Mouse (Mus musculus) CH12.LX (cell line): ENCODE data around the gene Zbtb5. TPM values are rescaled to one million over a fixed set of nuclear protein-coding genes. Genes with fewer than 3 reads are reported as not detected.
A peak's percentile ranks its signal among the peaks of the same experiment; 100 is the strongest.

Experiments used
- DNase-seq: peaks from one replicate; pipeline ENCODE4 v3.0.0-alpha.2; 2013; ENCODE audit errors: extremely low read depth
- H3K27ac ChIP-seq: 2 replicates; pipeline ENCODE4 v1.5.1; 2012; ENCODE audit warnings: low read depth, mild to moderate bottlenecking, control low read depth, moderate library complexity; ENCODE audit not compliant: insufficient read depth
- H3K27me3 ChIP-seq: replicated peaks from 2 replicates; pipeline ENCODE3; 2012; ENCODE audit warnings: inconsistent platforms
- H3K36me3 ChIP-seq, 2 experiments: replicated peaks in 1 of 2; 2 replicates each; pipeline versions ENCODE3 to v1.6.1; 2012; ENCODE audit warnings: inconsistent platforms in 1 of 2, low read length in 1 of 2, mild to moderate bottlenecking in 1 of 2, mixed read lengths in 1 of 2, moderate library complexity in 1 of 2; ENCODE audit not compliant: control insufficient read depth in 1 of 2, insufficient read depth in 1 of 2
- H3K4me1 ChIP-seq, 2 experiments: 2 replicates each; pipeline ENCODE4 v1.6.1; 2012; ENCODE audit warnings: inconsistent platforms in 1 of 2, moderate library complexity in 1 of 2; ENCODE audit not compliant: insufficient read depth in 2 of 2, control insufficient read depth in 1 of 2
- H3K4me2 ChIP-seq: 2 replicates; pipeline ENCODE4 v1.6.1; 2012; ENCODE audit warnings: low read depth, mild to moderate bottlenecking, control low read depth; ENCODE audit not compliant: poor library complexity, insufficient read depth, severe bottlenecking
- H3K4me3 ChIP-seq, 3 experiments: fragments of 150-350 bp in 1 of 3; sonication (generic) in 1 of 3; replicated peaks in 1 of 3; 2 replicates each; pipeline versions ENCODE3 to v1.5.1; 2011 to 2012; ENCODE audit warnings: low read depth in 2 of 3, low read length in 2 of 3, mild to moderate bottlenecking in 2 of 3, moderate library complexity in 2 of 3, control low read depth in 1 of 3, improper control_type of control experiment in 1 of 3, inconsistent platforms in 1 of 3, mixed read lengths in 1 of 3; ENCODE audit not compliant: poor library complexity in 1 of 3
- H3K79me2 ChIP-seq: replicated peaks from 2 replicates; pipeline ENCODE4 v1.6.1; 2012; ENCODE audit warnings: mild to moderate bottlenecking, moderate library complexity; ENCODE audit not compliant: control insufficient read depth, poor library complexity, insufficient read depth, severe bottlenecking; ENCODE audit errors: extremely low read depth
- H3K9ac ChIP-seq: 2 replicates; pipeline ENCODE4 v1.6.1; 2012; ENCODE audit warnings: low read depth, mild to moderate bottlenecking, control low read depth, moderate library complexity; ENCODE audit not compliant: insufficient read depth
- H3K9me3 ChIP-seq: replicated peaks from 2 replicates; pipeline ENCODE3; 2012; ENCODE audit warnings: low read length, inconsistent platforms, mixed read lengths
- BHLHE40 ChIP-seq: IDR thresholded peaks from 2 replicates; pipeline ENCODE4 v1.6.1; 2011; ENCODE audit warnings: mild to moderate bottlenecking, low read depth, low read length, improper control_type of control experiment
- CHD1 ChIP-seq: IDR thresholded peaks from 2 replicates; pipeline ENCODE4 v1.6.1; 2012; ENCODE audit warnings: low read depth, low read length, improper control_type of control experiment, inconsistent platforms
- CHD2 ChIP-seq: IDR thresholded peaks from 2 replicates; pipeline ENCODE4 v1.6.1; 2011; ENCODE audit warnings: low read length, improper control_type of control experiment
- CTCF ChIP-seq, 2 experiments: IDR thresholded peaks in 1 of 2; conservative IDR thresholded peaks in 1 of 2; 2 replicates each; pipeline ENCODE4 v1.5.1; 2011 to 2012; ENCODE audit warnings: low read depth in 2 of 2, low read length in 2 of 2, improper control_type of control experiment in 1 of 2, inconsistent platforms in 1 of 2, mild to moderate bottlenecking in 1 of 2, moderate library complexity in 1 of 2
- E2F4 ChIP-seq: IDR thresholded peaks from 2 replicates; pipeline ENCODE4 v1.6.1; 2011; ENCODE audit warnings: low read depth, low read length, improper control_type of control experiment; ENCODE audit not compliant: insufficient replicate concordance
- ELF1 ChIP-seq: IDR thresholded peaks from 2 replicates; pipeline ENCODE4 v1.6.1; 2014; ENCODE audit warnings: low read depth, mild to moderate bottlenecking, inconsistent platforms, low read length, improper control_type of control experiment
- EP300 ChIP-seq: IDR thresholded peaks from 2 replicates; pipeline ENCODE4 v1.6.1; 2011; ENCODE audit warnings: low read length, improper control_type of control experiment
- ETS1 ChIP-seq: conservative IDR thresholded peaks from 2 replicates; pipeline ENCODE4 v1.6.1; 2012; ENCODE audit warnings: low read depth, mild to moderate bottlenecking, inconsistent platforms, low read length, improper control_type of control experiment, moderate library complexity
- GABPA ChIP-seq: IDR thresholded peaks from 2 replicates; pipeline ENCODE4 v1.6.1; 2012; ENCODE audit warnings: low read depth, low read length, improper control_type of control experiment, inconsistent platforms; ENCODE audit not compliant: insufficient replicate concordance
- HCFC1 ChIP-seq: IDR thresholded peaks from 2 replicates; pipeline ENCODE4 v1.6.1; 2012; ENCODE audit warnings: low read depth, mild to moderate bottlenecking, inconsistent platforms, low read length, improper control_type of control experiment
- IRF4 ChIP-seq: IDR thresholded peaks from 2 replicates; pipeline ENCODE4 v1.6.1; 2014; ENCODE audit warnings: low read depth, mild to moderate bottlenecking, inconsistent platforms, low read length, improper control_type of control experiment
- JUN ChIP-seq: IDR thresholded peaks from 2 replicates; pipeline ENCODE4 v1.6.1; 2011; ENCODE audit warnings: low read depth, mild to moderate bottlenecking, low read length, improper control_type of control experiment, moderate library complexity; ENCODE audit not compliant: insufficient read depth
- JUND ChIP-seq: conservative IDR thresholded peaks from 2 replicates; pipeline ENCODE4 v1.6.1; 2011; ENCODE audit warnings: low read depth, low read length, improper control_type of control experiment
- KAT2A ChIP-seq: IDR thresholded peaks from 2 replicates; pipeline ENCODE4 v1.6.1; 2012; ENCODE audit warnings: low read length, improper control_type of control experiment, inconsistent platforms; ENCODE audit not compliant: insufficient replicate concordance
- MAFK ChIP-seq: IDR thresholded peaks from 2 replicates; pipeline ENCODE4 v1.6.1; 2011; ENCODE audit warnings: low read length, improper control_type of control experiment; ENCODE audit not compliant: insufficient replicate concordance
- MAX ChIP-seq: IDR thresholded peaks from 2 replicates; pipeline ENCODE4 v1.6.1; 2011; ENCODE audit warnings: low read length, improper control_type of control experiment
- MAZ ChIP-seq: IDR thresholded peaks from 2 replicates; pipeline ENCODE4 v1.6.1; 2012; ENCODE audit warnings: low read depth, mild to moderate bottlenecking, inconsistent platforms, low read length, improper control_type of control experiment, moderate library complexity
- MEF2A ChIP-seq: IDR thresholded peaks from 2 replicates; pipeline ENCODE4 v1.6.1; 2014; ENCODE audit warnings: low read depth, mild to moderate bottlenecking, inconsistent platforms, low read length, improper control_type of control experiment, borderline replicate concordance
- MXI1 ChIP-seq: IDR thresholded peaks from 2 replicates; pipeline ENCODE4 v1.6.1; 2011; ENCODE audit warnings: mild to moderate bottlenecking, low read depth, low read length, improper control_type of control experiment
- MYC ChIP-seq: IDR thresholded peaks from 2 replicates; pipeline ENCODE4 v1.6.1; 2011; ENCODE audit warnings: low read depth, mild to moderate bottlenecking, improper control_type of control experiment, low read length
- NELFE ChIP-seq: IDR thresholded peaks from 2 replicates; pipeline ENCODE4 v1.6.1; 2011; ENCODE audit warnings: low read depth, low read length, improper control_type of control experiment
- NRF1 ChIP-seq: IDR thresholded peaks from 2 replicates; pipeline ENCODE4 v1.6.1; 2014; ENCODE audit warnings: low read depth, mild to moderate bottlenecking, inconsistent platforms, low read length, improper control_type of control experiment, moderate library complexity
- PAX5 ChIP-seq: IDR thresholded peaks from 2 replicates; pipeline ENCODE4 v1.6.1; 2012; ENCODE audit warnings: low read length, inconsistent platforms, mixed read lengths
- POLR2AphosphoS2 ChIP-seq: IDR thresholded peaks from 2 replicates; pipeline ENCODE4 v1.6.1; 2011; ENCODE audit warnings: low read depth, low read length, improper control_type of control experiment
- RAD21 ChIP-seq: IDR thresholded peaks from 2 replicates; pipeline ENCODE4 v1.6.1; 2011; ENCODE audit warnings: low read depth, mild to moderate bottlenecking, low read length, improper control_type of control experiment, moderate library complexity
- RCOR1 ChIP-seq: conservative IDR thresholded peaks from 2 replicates; pipeline ENCODE4 v1.6.1; 2012; ENCODE audit warnings: low read depth, mild to moderate bottlenecking, inconsistent platforms, low read length, improper control_type of control experiment
- SIN3A ChIP-seq: IDR thresholded peaks from 2 replicates; pipeline ENCODE4 v1.6.1; 2012; ENCODE audit warnings: low read length, improper control_type of control experiment, inconsistent platforms
- SMC3 ChIP-seq: IDR thresholded peaks from 2 replicates; pipeline ENCODE4 v1.6.1; 2011; ENCODE audit warnings: low read depth, low read length, improper control_type of control experiment
- TBP ChIP-seq: conservative IDR thresholded peaks from 2 replicates; pipeline ENCODE4 v1.6.1; 2011; ENCODE audit warnings: low read depth, low read length, improper control_type of control experiment
- TCF12 ChIP-seq: IDR thresholded peaks from 2 replicates; pipeline ENCODE4 v1.6.1; 2014; ENCODE audit warnings: low read depth, mild to moderate bottlenecking, inconsistent platforms, low read length, improper control_type of control experiment
- UBTF ChIP-seq: IDR thresholded peaks from 2 replicates; pipeline ENCODE4 v1.6.1; 2012; ENCODE audit warnings: low read depth, mild to moderate bottlenecking, inconsistent platforms, low read length, improper control_type of control experiment, moderate library complexity
- USF1 ChIP-seq: IDR thresholded peaks from 2 replicates; pipeline ENCODE4 v1.6.1; 2014; ENCODE audit warnings: low read depth, mild to moderate bottlenecking, inconsistent platforms, low read length, improper control_type of control experiment
- USF2 ChIP-seq: conservative IDR thresholded peaks from 2 replicates; pipeline ENCODE4 v1.6.1; 2011; ENCODE audit warnings: low read depth, low read length, improper control_type of control experiment
- ZC3H11A ChIP-seq: IDR thresholded peaks from 2 replicates; pipeline ENCODE4 v1.6.1; 2012; ENCODE audit warnings: low read depth, mild to moderate bottlenecking, inconsistent platforms, low read length, improper control_type of control experiment
- ZKSCAN1 ChIP-seq: IDR thresholded peaks from 2 replicates; pipeline ENCODE4 v1.6.1; 2012; ENCODE audit warnings: low read depth, inconsistent platforms, low read length, improper control_type of control experiment, borderline replicate concordance
- ZMIZ1 ChIP-seq: IDR thresholded peaks from 2 replicates; pipeline ENCODE4 v1.6.1; 2012; ENCODE audit warnings: low read depth, mild to moderate bottlenecking, inconsistent platforms, low read length, improper control_type of control experiment
- ZNF384 ChIP-seq: IDR thresholded peaks from 2 replicates; pipeline ENCODE4 v1.6.1; 2012; ENCODE audit warnings: low read depth, low read length, improper control_type of control experiment, inconsistent platforms
- dilution Hi-C: fragments of 300-500 bp; cut with MboI; formaldehyde crosslinking; loops from 2 replicates; pipeline ENCODE4 v1.14.3; 2020; ENCODE audit warnings: low sequenced_read_pairs; ENCODE audit not compliant: extremely low pct_unique_long_range_greater_than_20kb, extremely low pct_ligation_motif_present
- in situ Hi-C: fragments of 300-500 bp; cut with MboI; formaldehyde crosslinking; loops from 3 replicates; pipeline ENCODE4 v1.14.3; 2019; ENCODE audit warnings: low sequenced_read_pairs, low pct_ligation_motif_present, low pct_unique_long_range_greater_than_20kb, mixed read lengths
- polyA plus RNA-seq: library from polyadenylated mRNA; unstranded; fragments of >175 nt; gene quantifications from 2 replicates; pipeline ENCODE4 v1.2.1, GENCODE M21; 2012; ENCODE audit warnings: low read depth; ENCODE audit not compliant: insufficient read length
- total RNA-seq, 2 experiments: library from RNA; depleted of rRNA; stranded (reverse); fragments of 300-350 nt in 1 of 2; fragments of >200 nt in 1 of 2; gene quantifications; 2 replicates each; pipeline ENCODE4 v1.2.3; 2012 to 2014

Zbtb5 gene
- total and polyA plus RNA-seq, 3 experiments: 8.2 to 10.4 (median 10.0) TPM

GRCm38 (mm10) chr4:44970056-44970455, 42.2 kb downstream of the Zbtb5 start:
- Histone ChIP-seq H3K9ac (peak overlapping the region; percentile 5; the same call in 1 of the 2 replicates), H3K4me3 (peak overlapping the region in 1 of 3 experiments; percentile 60), H3K79me2 (no peaks in the 10 kb centered on the region), H3K27ac (peak overlapping the region; percentile 93), H3K4me2 (peak overlapping the region; percentile 60), H3K4me1 (peaks cover 52 to 68% of the 10 kb centered on the region in 2 experiments), H3K27me3 (no peaks in the 10 kb centered on the region), H3K36me3 (peaks cover 0 to 29% of the 10 kb centered on the region in 2 experiments), H3K9me3 (peaks cover 35% of the 10 kb centered on the region)
- TF ChIP-seq IRF4 (peak; percentile 98), ZC3H11A (no peak), ZKSCAN1 (no peak; the same call in 1 of the 2 replicates), PAX5 (no peak), RCOR1 (peak; percentile 96), ZMIZ1 (peak; percentile 58; the same call in 1 of the 2 replicates), POLR2AphosphoS2 (peak; percentile 18; the same call in 1 of the 2 replicates), CHD1 (no peak), TBP (0 out of 2 replicates have a peak, but pooled peaks have one; percentile 25), NELFE (no peak), BHLHE40 (peak; percentile 98), HCFC1 (no peak; the same call in 1 of the 2 replicates), MAX (no peak), TCF12 (peak; percentile 100), KAT2A (peak; percentile 71; the same call in 1 of the 2 replicates), ELF1 (no peak), ZNF384 (no peak; the same call in 1 of the 2 replicates), CHD2 (peak; percentile 94), JUND (no peak; the same call in 1 of the 2 replicates), NRF1 (no peak), SMC3 (peak; percentile 36), GABPA (no peak), RAD21 (peak; percentile 31), EP300 (peak; percentile 95), CTCF (conservative IDR thresholded peaks at IDR 0.05 in 1 of 2, IDR thresholded peaks at IDR 0.05 in 1 of 2; ENCODE audit: low read depth in 2 of 2, low read length in 2 of 2) (peak in 1 of 2 experiments; percentile 36; a peak in 2 of 4 replicates), SIN3A (peak; percentile 61), MEF2A (peak; percentile 89; the same call in 1 of the 2 replicates), MAZ (peak; percentile 70), E2F4 (no peak), USF2 (no peak), USF1 (no peak), MYC (no peak), UBTF (no peak), ETS1 (peak; percentile 94), JUN (no peak), MXI1 (no peak), MAFK (peak; percentile 89)
- peak; percentile 92 for DNase-seq
- dilution Hi-C loops: no loop called here
- in situ Hi-C loops: loop anchor here (10.0 kb wide), 1 partner anchor 295 kb away; no protein-coding TSS in a partner anchor
